Mouse (Mus musculus): ENCODE measurements around the gene Trpm3. TPM values are rescaled to one million over a fixed set of nuclear protein-coding genes. Genes with fewer than 3 reads are reported as not detected.
"Not testable (repeated sequence)": the region's sequence is repeated elsewhere in the genome, so short reads cannot be mapped to it uniquely, and the experiment has no call there.

The Trpm3 gene
- polyA plus RNA-seq, 1 experiment from 2014 or later, result 0.04 TPM

GRCm38 (mm10) chr19:22841081-22842040, 702.5 kb downstream of the Trpm3 start:
- no peak overlapping the region for H3K4me3 ChIP-seq (ENCODE audit: inconsistent target)
- 59% methylated on average over 6 of the region's 6 CpGs for WGBS (ENCODE audit: missing documents)
- H3K36me3 ChIP-seq (ENCODE audit: inconsistent target), result no peaks in the 10 kb centered on the region
- no peak overlapping the region for H3K27ac ChIP-seq
- H3K79me2 ChIP-seq (ENCODE audit: inconsistent target), result no peaks in the 10 kb centered on the region

- H3K4me3 ChIP-seq (ENCODE audit: inconsistent target), result no peak overlapping the region
- no peaks in the 10 kb centered on the region for H3K36me3 ChIP-seq (ENCODE audit: inconsistent target)
- H3K27ac ChIP-seq, result no peak overlapping the region
- 95% methylated on average over 2 of the region's 2 CpGs for WGBS (ENCODE audit: missing documents)
- no peaks in the 10 kb centered on the region for H3K79me2 ChIP-seq (ENCODE audit: inconsistent target)
Observed at GRCm38 (mm10) chr19:22842697-22843096, 703.9 kb downstream of the Trpm3 start.

GRCm38 (mm10) chr19:22847696-22848095, 708.9 kb downstream of the Trpm3 start:
- Histone ChIP-seq H3K36me3 (ENCODE audit: inconsistent target) (no peaks in the 10 kb centered on the region), H3K27ac (no peak overlapping the region), H3K79me2 (ENCODE audit: inconsistent target) (no peaks in the 10 kb centered on the region), H3K4me3 (ENCODE audit: inconsistent target) (no peak overlapping the region)
- 63% methylated on average over 12 of the region's 12 CpGs for WGBS (ENCODE audit: missing documents)

GRCm38 (mm10) chr19:22848251-22848650, 709.4 kb downstream of the Trpm3 start:
- Histone ChIP-seq H3K36me3 (ENCODE audit: inconsistent target) (no peaks in the 10 kb centered on the region), H3K27ac (no peak overlapping the region), H3K79me2 (ENCODE audit: inconsistent target) (no peaks in the 10 kb centered on the region), H3K4me3 (ENCODE audit: inconsistent target) (no peak overlapping the region)
- WGBS (ENCODE audit: missing documents), result 62% methylated on average over 1 of the region's 1 CpGs

GRCm38 (mm10) chr19:22848783-22849576, 710.1 kb downstream of the Trpm3 start:
- Histone ChIP-seq H3K79me2 (ENCODE audit: inconsistent target) (no peaks in the 10 kb centered on the region), H3K27ac (no peak overlapping the region), H3K36me3 (ENCODE audit: inconsistent target) (no peaks in the 10 kb centered on the region), H3K4me3 (ENCODE audit: inconsistent target) (no peak overlapping the region)
- WGBS (ENCODE audit: missing documents), result 69% methylated on average over 7 of the region's 7 CpGs

- not testable (repeated sequence) for H3K27ac ChIP-seq; H3K4me3 ChIP-seq (ENCODE audit: inconsistent target); H3K79me2 ChIP-seq (ENCODE audit: inconsistent target); H3K36me3 ChIP-seq (ENCODE audit: inconsistent target)
- WGBS (ENCODE audit: missing documents), result 91% methylated on average over 5 of the region's 5 CpGs
Observed at GRCm38 (mm10) chr19:22851423-22851822, 712.6 kb downstream of the Trpm3 start.

GRCm38 (mm10) chr19:22859644-22860043, 720.8 kb downstream of the Trpm3 start:
- Histone ChIP-seq H3K27ac (no peak overlapping the region), H3K4me3 (ENCODE audit: inconsistent target) (no peak overlapping the region), H3K79me2 (ENCODE audit: inconsistent target) (no peaks in the 10 kb centered on the region), H3K36me3 (ENCODE audit: inconsistent target) (no peaks in the 10 kb centered on the region)
- 87% methylated on average over 4 of the region's 4 CpGs for WGBS (ENCODE audit: missing documents)

- Histone ChIP-seq H3K4me3 (ENCODE audit: inconsistent target) (no peak overlapping the region), H3K27ac (no peak overlapping the region), H3K79me2 (ENCODE audit: inconsistent target) (no peaks in the 10 kb centered on the region), H3K36me3 (ENCODE audit: inconsistent target) (no peaks in the 10 kb centered on the region)
- WGBS (ENCODE audit: missing documents), result 75% methylated on average over 5 of the region's 5 CpGs
Observed at GRCm38 (mm10) chr19:22867456-22867855, 728.6 kb downstream of the Trpm3 start.

GRCm38 (mm10) chr19:22869853-22870252, 731.0 kb downstream of the Trpm3 start:
- Histone ChIP-seq H3K4me3 (ENCODE audit: inconsistent target) (no peak overlapping the region), H3K27ac (no peak overlapping the region), H3K79me2 (ENCODE audit: inconsistent target) (no peaks in the 10 kb centered on the region), H3K36me3 (ENCODE audit: inconsistent target) (no peaks in the 10 kb centered on the region)
- WGBS (ENCODE audit: missing documents), result 81% methylated on average over 2 of the region's 2 CpGs

- H3K4me3 ChIP-seq (ENCODE audit: inconsistent target), result no peak overlapping the region
- no peaks in the 10 kb centered on the region for H3K79me2 ChIP-seq (ENCODE audit: inconsistent target)
- WGBS (ENCODE audit: missing documents), result 80% methylated on average over 5 of the region's 5 CpGs
- H3K36me3 ChIP-seq (ENCODE audit: inconsistent target), result no peaks in the 10 kb centered on the region
- no peak overlapping the region for H3K27ac ChIP-seq
Observed at GRCm38 (mm10) chr19:22872456-22872855, 733.6 kb downstream of the Trpm3 start.

GRCm38 (mm10) chr19:22880199-22880598, 741.4 kb downstream of the Trpm3 start:
- H3K27ac ChIP-seq, result no peak overlapping the region
- H3K36me3 ChIP-seq (ENCODE audit: inconsistent target), result no peaks in the 10 kb centered on the region
- WGBS (ENCODE audit: missing documents), result 82% methylated on average over 1 of the region's 1 CpGs
- H3K4me3 ChIP-seq (ENCODE audit: inconsistent target), result no peak overlapping the region
- H3K79me2 ChIP-seq (ENCODE audit: inconsistent target), result no peaks in the 10 kb centered on the region

- H3K36me3 ChIP-seq (ENCODE audit: inconsistent target), result no peaks in the 10 kb centered on the region
- no peak overlapping the region for H3K27ac ChIP-seq
- no peaks in the 10 kb centered on the region for H3K79me2 ChIP-seq (ENCODE audit: inconsistent target)
- no peak overlapping the region for H3K4me3 ChIP-seq (ENCODE audit: inconsistent target)
- 75% methylated on average over 3 of the region's 3 CpGs for WGBS (ENCODE audit: missing documents)
Observed at GRCm38 (mm10) chr19:22882670-22883111, 743.8 kb downstream of the Trpm3 start.

GRCm38 (mm10) chr19:22883154-22883553, 744.3 kb downstream of the Trpm3 start:
- no peak overlapping the region for H3K27ac ChIP-seq
- whole genome bisulfite sequencing (ENCODE audit: missing documents), result 92% methylated on average over 6 of the region's 7 CpGs
- H3K4me3 ChIP-seq (ENCODE audit: inconsistent target), result no peak overlapping the region
- H3K79me2 ChIP-seq (ENCODE audit: inconsistent target), result no peaks in the 10 kb centered on the region
- H3K36me3 ChIP-seq (ENCODE audit: inconsistent target), result no peaks in the 10 kb centered on the region

GRCm38 (mm10) chr19:22883744-22884317, 745.0 kb downstream of the Trpm3 start:
- WGBS (ENCODE audit: missing documents), result 20% methylated on average over 16 of the region's 18 CpGs

More at GRCm38 (mm10) chr19:22883744-22884317, 745.0 kb downstream of the Trpm3 start:
- H3K27ac ChIP-seq, result no peak overlapping the region
- no peaks in the 10 kb centered on the region for H3K79me2 ChIP-seq (ENCODE audit: inconsistent target)
- no peak overlapping the region for H3K4me3 ChIP-seq (ENCODE audit: inconsistent target)
- no peaks in the 10 kb centered on the region for H3K36me3 ChIP-seq (ENCODE audit: inconsistent target)
